Comparison of ENCODE assay signal across 8 mouse cellular contexts in the genomic region with DNA sequence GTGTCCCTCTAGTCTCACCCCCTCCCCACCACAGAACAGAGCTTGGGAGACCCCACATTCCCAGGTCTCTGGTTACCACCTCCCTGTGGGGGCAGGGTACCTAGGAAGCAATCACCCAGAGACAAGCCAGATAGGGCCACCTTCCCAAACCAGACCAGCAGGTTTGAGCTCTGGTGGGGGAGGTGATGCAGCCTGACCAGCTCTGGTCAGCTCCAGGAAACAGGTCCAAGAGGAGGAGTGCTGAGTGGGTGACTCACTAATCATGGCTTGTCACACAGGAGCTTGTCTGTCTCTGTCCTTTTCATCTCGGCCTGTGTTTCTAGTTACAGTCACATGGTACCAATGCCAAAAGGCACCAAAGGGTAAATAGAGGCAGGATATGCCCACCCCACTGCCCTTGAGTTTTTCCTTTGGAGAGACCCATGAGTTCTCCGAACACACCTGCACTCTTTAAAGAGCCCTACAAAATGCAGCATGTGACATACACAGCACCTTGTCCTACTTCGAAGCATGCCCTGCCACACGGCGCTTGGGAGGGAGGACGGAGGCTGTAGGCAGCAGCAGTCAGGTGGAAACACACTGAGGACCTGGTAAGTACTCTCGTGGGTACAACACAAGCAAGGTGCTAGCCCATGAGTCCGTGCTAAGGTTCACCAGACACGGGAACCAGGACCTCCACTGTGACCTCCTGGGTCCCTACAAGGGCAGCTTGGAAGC. TPM values are rescaled to one million over a fixed set of nuclear protein-coding genes. Genes with fewer than 3 reads are reported as not detected.
DNase-seq lines count a peak whose midpoint lies in the region; ATAC-seq and TF ChIP-seq lines count a peak whose summit lies in the region.
"Had no signal": no experiment of that assay in that cellular context is flagged by ENCODE, and none has a peak within 500 bp of the region (broad histone marks: within the 10 kb centered on the region; RNA-seq: fewer than 3 reads in every experiment).

No protein-coding gene starts in this region.

- no peak overlapping the region for H3K9ac ChIP-seq in liver, embryonic 11.5 days (ENCODE audit: low read depth, low read length)
- H3K9ac ChIP-seq in liver, postnatal 0 days (replicated peaks) = no peak overlapping the region
- H3K9ac ChIP-seq in embryonic facial prominence, embryonic 15.5 days = no peak overlapping the region
- peak overlapping the region; percentile 52; the same call in 1 of the 2 replicates for H3K9ac ChIP-seq in stomach, embryonic 16.5 days (ENCODE audit: low read length)
- H3K9ac ChIP-seq: midbrain, embryonic 15.5 days had no signal

- 72% methylated on average over 9 of the region's 9 CpGs for WGBS in liver, embryonic 11.5 days
- WGBS in liver, postnatal 0 days (ENCODE audit: insufficient replicate concordance) = 79% methylated on average over 9 of the region's 9 CpGs
- WGBS in embryonic facial prominence, embryonic 15.5 days = 74% methylated on average over 9 of the region's 9 CpGs
- WGBS in stomach, embryonic 16.5 days = 62% methylated on average over 9 of the region's 9 CpGs

- H3K27me3 ChIP-seq in liver, embryonic 11.5 days (replicated peaks; ENCODE audit: control insufficient read depth, insufficient read depth, low read length) = no peaks in the 10 kb centered on the region
- no peaks in the 10 kb centered on the region for H3K27me3 ChIP-seq in liver, postnatal 0 days (ENCODE audit: insufficient read depth, low read length)
- no peaks in the 10 kb centered on the region for H3K27me3 ChIP-seq in embryonic facial prominence, embryonic 15.5 days
- H3K27me3 ChIP-seq in stomach, embryonic 16.5 days (ENCODE audit: control insufficient read depth, insufficient read depth, low read length) = no peaks in the 10 kb centered on the region
- H3K27me3 ChIP-seq: midbrain, embryonic 15.5 days had no signal

- peaks cover 90% of the 10 kb centered on the region for H3K4me1 ChIP-seq in liver, embryonic 11.5 days (replicated peaks; ENCODE audit: control insufficient read depth, insufficient read depth, low read length)
- H3K4me1 ChIP-seq in liver, postnatal 0 days (ENCODE audit: insufficient read depth) = peaks cover 80% of the 10 kb centered on the region
- peaks cover 59% of the 10 kb centered on the region for H3K4me1 ChIP-seq in embryonic facial prominence, embryonic 15.5 days
- H3K4me1 ChIP-seq in stomach, embryonic 16.5 days (ENCODE audit: control insufficient read depth, insufficient read depth, low read length) = peaks cover 67% of the 10 kb centered on the region

- H3K9me3 ChIP-seq in liver, embryonic 11.5 days (ENCODE audit: control insufficient read depth, low read length) = no peaks in the 10 kb centered on the region
- H3K9me3 ChIP-seq in liver, postnatal 0 days (ENCODE audit: low read length) = no peaks in the 10 kb centered on the region
- no peaks in the 10 kb centered on the region for H3K9me3 ChIP-seq in embryonic facial prominence, embryonic 15.5 days (replicated peaks)
- H3K9me3 ChIP-seq in stomach, embryonic 16.5 days (replicated peaks; ENCODE audit: control insufficient read depth, low read length) = no peaks in the 10 kb centered on the region
- H3K9me3 ChIP-seq: midbrain, embryonic 15.5 days had no signal

- TF ChIP-seq EP300 in liver, postnatal 0 days (IDR thresholded peaks at IDR 0.05; ENCODE audit: low read depth) = no peak

- H3K27ac ChIP-seq in liver, embryonic 11.5 days (ENCODE audit: low read depth, low read length) = peak overlapping the region; percentile 68; the same call in 1 of the 2 replicates
- no peak overlapping the region for H3K27ac ChIP-seq in liver, postnatal 0 days (ENCODE audit: low read depth)
- peak overlapping the region; percentile 78 for H3K27ac ChIP-seq in embryonic facial prominence, embryonic 15.5 days (replicated peaks)
- H3K27ac ChIP-seq in stomach, embryonic 16.5 days (ENCODE audit: low read length) = peak overlapping the region; percentile 97
- H3K27ac ChIP-seq: midbrain, embryonic 15.5 days had no signal

- TF ChIP-seq CTCF in liver, postnatal 0 days (IDR thresholded peaks at IDR 0.05; ENCODE audit: low read depth) = no peak

- no peak for ATAC-seq in liver, embryonic 11.5 days (replicated peaks; ENCODE audit: low FRiP score)
- ATAC-seq in liver, postnatal 0 days = no peak
- ATAC-seq in embryonic facial prominence, embryonic 15.5 days (ENCODE audit: insufficient number of reproducible peaks, low FRiP score, low TSS enrichment, low read depth) = no peak
- peak; percentile 83 for ATAC-seq in stomach, embryonic 16.5 days (ENCODE audit: insufficient read depth, low FRiP score)
- ATAC-seq: midbrain, embryonic 15.5 days had no signal

- DNase-seq in liver, embryonic 11.5 days (ENCODE audit: low spot score) = no peak
- no peak for DNase-seq in liver, postnatal 0 days
- DNase-seq in kidney, postnatal 36 days = peak; percentile 73 to 79
- no peak for DNase-seq in layer of hippocampus, postnatal 25 days (ENCODE audit: extremely low spot score in 1 of 2, low spot score in 1 of 2)
- DNase-seq in retina, embryonic 14.5 days (ENCODE audit: low spot score) = no peak

- no peak overlapping the region for H3K4me3 ChIP-seq in liver, embryonic 11.5 days (ENCODE audit: low read depth, low read length)
- H3K4me3 ChIP-seq in liver, postnatal 0 days (ENCODE audit: low read depth, low read length) = no peak overlapping the region
- H3K4me3 ChIP-seq in embryonic facial prominence, embryonic 15.5 days (replicated peaks) = no peak overlapping the region
- H3K4me3 ChIP-seq in stomach, embryonic 16.5 days (replicated peaks; ENCODE audit: low read length) = no peak overlapping the region
- H3K4me3 ChIP-seq: midbrain, embryonic 15.5 days had no signal

- no peak overlapping the region for H3K4me2 ChIP-seq in liver, embryonic 11.5 days
- H3K4me2 ChIP-seq in liver, postnatal 0 days (ENCODE audit: low read depth, low read length) = no peak overlapping the region
- no peak overlapping the region for H3K4me2 ChIP-seq in embryonic facial prominence, embryonic 15.5 days (replicated peaks)
- H3K4me2 ChIP-seq in stomach, embryonic 16.5 days (ENCODE audit: low read depth, low read length) = peak overlapping the region; percentile 14
- H3K4me2 ChIP-seq: midbrain, embryonic 15.5 days had no signal

- H3K36me3 ChIP-seq in liver, embryonic 11.5 days (ENCODE audit: control insufficient read depth, insufficient read depth, low read length) = no peaks in the 10 kb centered on the region
- H3K36me3 ChIP-seq in liver, postnatal 0 days (replicated peaks; ENCODE audit: insufficient read depth, low read length) = peaks cover under 1% of the 10 kb centered on the region; the same call in 1 of the 2 replicates
- no peaks in the 10 kb centered on the region for H3K36me3 ChIP-seq in embryonic facial prominence, embryonic 15.5 days
- H3K36me3 ChIP-seq in stomach, embryonic 16.5 days (ENCODE audit: control insufficient read depth, insufficient read depth, low read length) = no peaks in the 10 kb centered on the region
- H3K36me3 ChIP-seq: midbrain, embryonic 15.5 days had no signal

RNA-seq across cellular contexts. Expression of a gene that starts 20.0 kb away (rescaled TPM):
- 17.4 and 18.6 TPM in 2 replicates for polyA plus RNA-seq in liver, embryonic 11.5 days (2014; fragmentation: Nextera tagmentation; extraction: Ambion mirVana)
- polyA plus RNA-seq in liver, postnatal 0 days (2015; fragmentation: Nextera tagmentation; extraction: Ambion mirVana) = 3.5 and 4.3 TPM in 2 replicates
- 32.8 and 34.1 TPM in 2 replicates for polyA plus RNA-seq in embryonic facial prominence, embryonic 15.5 days (2015; fragmentation: Nextera tagmentation; extraction: Ambion mirVana)
- polyA plus RNA-seq in stomach, embryonic 16.5 days (2015; fragmentation: Nextera tagmentation; extraction: Ambion mirVana) = 10.9 and 11.2 TPM in 2 replicates
- total RNA-seq in layer of hippocampus, postnatal 25 days (2021) = 10 to 100 TPM; 70.1 to 71.0 TPM

RNA-seq across cellular contexts. Expression of a gene that starts 20.0 kb away (rescaled TPM):
- polyA plus RNA-seq in liver, embryonic 11.5 days (2014; fragmentation: Nextera tagmentation; extraction: Ambion mirVana) = 34.0 and 35.3 TPM in 2 replicates
- polyA plus RNA-seq in liver, postnatal 0 days (2015; fragmentation: Nextera tagmentation; extraction: Ambion mirVana) = 5.3 and 6.2 TPM in 2 replicates
- 37.4 and 39.3 TPM in 2 replicates for polyA plus RNA-seq in embryonic facial prominence, embryonic 15.5 days (2015; fragmentation: Nextera tagmentation; extraction: Ambion mirVana)
- 54.8 and 64.4 TPM in 2 replicates for polyA plus RNA-seq in stomach, embryonic 16.5 days (2015; fragmentation: Nextera tagmentation; extraction: Ambion mirVana)
- total RNA-seq in layer of hippocampus, postnatal 25 days (2021) = 10 to 100 TPM; 13.4 to 14.8 TPM

RNA-seq across cellular contexts. Expression of a gene that starts 30.9 kb away (rescaled TPM):
- polyA plus RNA-seq in liver, embryonic 11.5 days (2014; fragmentation: Nextera tagmentation; extraction: Ambion mirVana) = not detected in 2 replicates
- polyA plus RNA-seq in liver, postnatal 0 days (2015; fragmentation: Nextera tagmentation; extraction: Ambion mirVana) = not detected in 2 replicates
- polyA plus RNA-seq in embryonic facial prominence, embryonic 15.5 days (2015; fragmentation: Nextera tagmentation; extraction: Ambion mirVana) = 2.6 and 4.6 TPM in 2 replicates
- polyA plus RNA-seq in stomach, embryonic 16.5 days (2015; fragmentation: Nextera tagmentation; extraction: Ambion mirVana) = 19.7 and 34.8 TPM in 2 replicates
- total RNA-seq in layer of hippocampus, postnatal 25 days (2021) = under 1 TPM; 0.40 to 0.57 TPM

RNA-seq across cellular contexts. Expression of a gene that starts 37.3 kb away (rescaled TPM):
- not detected in 2 replicates for polyA plus RNA-seq in liver, embryonic 11.5 days (2014; fragmentation: Nextera tagmentation; extraction: Ambion mirVana)
- 1.3 and 7.7 TPM in 2 replicates for polyA plus RNA-seq in liver, postnatal 0 days (2015; fragmentation: Nextera tagmentation; extraction: Ambion mirVana)
- polyA plus RNA-seq in embryonic facial prominence, embryonic 15.5 days (2015; fragmentation: Nextera tagmentation; extraction: Ambion mirVana) = not detected in 2 replicates
- 124 and 215 TPM in 2 replicates for polyA plus RNA-seq in stomach, embryonic 16.5 days (2015; fragmentation: Nextera tagmentation; extraction: Ambion mirVana)
- total RNA-seq in layer of hippocampus, postnatal 25 days (2021) = not detected
- polyA plus RNA-seq: midbrain, embryonic 15.5 days had no signal

RNA-seq across cellular contexts. Expression of a gene that starts 53.1 kb away (rescaled TPM):
- not detected in 2 replicates for polyA plus RNA-seq in liver, embryonic 11.5 days (2014; fragmentation: Nextera tagmentation; extraction: Ambion mirVana)
- polyA plus RNA-seq in liver, postnatal 0 days (2015; fragmentation: Nextera tagmentation; extraction: Ambion mirVana) = not detected in 2 replicates
- 1.3 and 1.9 TPM in 2 replicates for polyA plus RNA-seq in embryonic facial prominence, embryonic 15.5 days (2015; fragmentation: Nextera tagmentation; extraction: Ambion mirVana)
- 0.16 TPM in 1 of 2 replicates, not detected in the other for polyA plus RNA-seq in stomach, embryonic 16.5 days (2015; fragmentation: Nextera tagmentation; extraction: Ambion mirVana)
- total RNA-seq in layer of hippocampus, postnatal 25 days (2021) = 1 to 10 TPM; 1.6 to 2.0 TPM

Comparison
In these comparisons a context has a peak if more than half of its experiments do, and no peak if none do; other contexts are left out.
1. DNase-seq: peak in kidney, postnatal 36 days (2 of 2); none in liver, embryonic 11.5 days (single experiment), liver, postnatal 0 days (single experiment), layer of hippocampus, postnatal 25 days (0 of 2) and retina, embryonic 14.5 days (single experiment).